Mouse (Mus musculus) embryonic facial prominence, embryonic 14.5 days (tissue): ENCODE measurements at regions not wholly inside any gene's neighbourhood (a gene's known extent, or its start where the extent isn't known, plus 50 kb on each side); places are given as distances from the start of the nearest gene placed in this dataset.

Experiments used
- ATAC-seq: fragments of 200-750 bp; cut with Nextera tagmentation; 2 replicates; pipeline ENCODE4 v1.8.0; 2017; ENCODE audit warnings: low read depth, moderate number of reproducible peaks, moderate TSS enrichment
- DNase-seq: peaks from one replicate; pipeline ENCODE4 v3.0.0-alpha.2; 2015; ENCODE audit warnings: low spot score
- H3K27ac ChIP-seq: fragments of 300-500 bp; sonication (generic); replicated peaks from 2 replicates; pipeline ENCODE4 v1.5.1; 2014; ENCODE audit warnings: low read depth, mild to moderate bottlenecking, low read length, moderate library complexity
- H3K27me3 ChIP-seq: fragments of 300-500 bp; sonication (generic); replicated peaks from 2 replicates; pipeline ENCODE4 v1.6.1; 2014; ENCODE audit warnings: low read length; ENCODE audit not compliant: control insufficient read depth, insufficient read depth
- H3K36me3 ChIP-seq: fragments of 300-500 bp; sonication (generic); 2 replicates; pipeline ENCODE4 v1.6.1; 2014; ENCODE audit warnings: low read length, mixed read lengths; ENCODE audit not compliant: control insufficient read depth, insufficient read depth
- H3K4me1 ChIP-seq: fragments of 300-500 bp; sonication (generic); 2 replicates; pipeline ENCODE4 v1.6.1; 2014; ENCODE audit warnings: antibody characterized with exemption, low read length; ENCODE audit not compliant: control insufficient read depth, insufficient read depth
- H3K4me2 ChIP-seq: fragments of 300-500 bp; sonication (generic); 2 replicates; pipeline ENCODE4 v1.6.1; 2014; ENCODE audit warnings: low read depth, mild to moderate bottlenecking, low read length, moderate library complexity, mixed read lengths
- H3K4me3 ChIP-seq: fragments of 300-500 bp; sonication (generic); 2 replicates; pipeline ENCODE4 v1.5.1; 2014; ENCODE audit warnings: low read depth, mild to moderate bottlenecking, low read length
- H3K9ac ChIP-seq: fragments of 300-500 bp; sonication (generic); 2 replicates; pipeline ENCODE4 v1.6.1; 2014; ENCODE audit warnings: low read depth, mild to moderate bottlenecking, low read length, moderate library complexity, mixed read lengths
- H3K9me3 ChIP-seq: fragments of 300-500 bp; sonication (generic); 2 replicates; pipeline ENCODE4 v1.6.1; 2016; ENCODE audit warnings: low read length; ENCODE audit not compliant: control insufficient read depth
- WGBS: fragments of 180-500 bp; shearing (Covaris S2); extraction: QIAGEN DNeasy Blood & Tissue Kit; methylation state at CpG from one replicate; pipeline ENCODE4 v1.1.7; 2014; 5-methylcytosine and 5-hydroxymethylcytosine counted together

DNA sequence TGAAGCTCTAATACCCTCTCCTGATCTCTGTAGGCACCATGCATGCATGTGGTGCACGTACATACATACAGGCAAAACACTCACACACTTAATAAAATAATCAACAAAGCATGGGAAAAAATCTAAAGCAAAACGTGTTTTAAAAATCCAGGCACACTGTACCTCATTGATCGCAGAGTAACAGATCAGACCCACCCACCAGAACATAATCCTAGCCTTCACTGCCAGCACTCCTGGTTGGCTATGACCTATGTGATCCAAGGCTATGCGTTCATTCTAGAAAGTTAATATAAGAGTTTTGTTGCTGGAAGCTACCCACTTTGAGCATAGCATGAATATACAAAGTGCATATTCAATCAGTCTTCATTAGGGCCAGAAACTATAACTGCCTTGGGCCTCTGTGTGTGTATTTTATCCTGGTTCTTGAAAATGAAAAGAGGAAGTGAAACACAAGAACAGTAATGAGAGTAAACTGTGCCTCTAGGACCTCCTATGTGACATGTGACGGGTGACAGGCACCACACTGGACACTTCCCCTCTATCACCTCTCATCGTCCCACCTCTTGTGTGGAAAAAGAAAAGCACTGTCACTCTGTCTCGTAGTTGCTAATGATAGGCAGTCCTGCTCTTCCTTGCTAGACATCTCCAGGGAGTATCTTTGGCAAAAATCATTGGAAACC lies 297.9 kb downstream of the Ipo11 start:
- H3K4me3 ChIP-seq, result no peak overlapping the region
- ATAC-seq (no peak), DNase-seq (no peak)
- 66% methylated on average over 7 of the region's 7 CpGs for WGBS
- no peak overlapping the region for H3K4me2 ChIP-seq
- H3K36me3 ChIP-seq, result no peaks in the 10 kb centered on the region
- H3K27ac ChIP-seq, result no peak overlapping the region
- H3K9ac ChIP-seq, result no peak overlapping the region
- H3K4me1 ChIP-seq, result no peaks in the 10 kb centered on the region
- H3K9me3 ChIP-seq, result no peaks in the 10 kb centered on the region
- no peaks in the 10 kb centered on the region for H3K27me3 ChIP-seq

GRCm38 (mm10) chr13:106591729-106592128 lies 345.0 kb downstream of the Ipo11 start:
- 56% methylated on average over 2 of the region's 2 CpGs for WGBS
- DNase-seq (no peak), ATAC-seq (no peak)
- Histone ChIP-seq H3K9ac (no peak overlapping the region), H3K9me3 (no peaks in the 10 kb centered on the region), H3K36me3 (no peaks in the 10 kb centered on the region), H3K27ac (no peak overlapping the region), H3K27me3 (no peaks in the 10 kb centered on the region), H3K4me1 (no peaks in the 10 kb centered on the region), H3K4me2 (no peak overlapping the region), H3K4me3 (no peak overlapping the region)

DNA sequence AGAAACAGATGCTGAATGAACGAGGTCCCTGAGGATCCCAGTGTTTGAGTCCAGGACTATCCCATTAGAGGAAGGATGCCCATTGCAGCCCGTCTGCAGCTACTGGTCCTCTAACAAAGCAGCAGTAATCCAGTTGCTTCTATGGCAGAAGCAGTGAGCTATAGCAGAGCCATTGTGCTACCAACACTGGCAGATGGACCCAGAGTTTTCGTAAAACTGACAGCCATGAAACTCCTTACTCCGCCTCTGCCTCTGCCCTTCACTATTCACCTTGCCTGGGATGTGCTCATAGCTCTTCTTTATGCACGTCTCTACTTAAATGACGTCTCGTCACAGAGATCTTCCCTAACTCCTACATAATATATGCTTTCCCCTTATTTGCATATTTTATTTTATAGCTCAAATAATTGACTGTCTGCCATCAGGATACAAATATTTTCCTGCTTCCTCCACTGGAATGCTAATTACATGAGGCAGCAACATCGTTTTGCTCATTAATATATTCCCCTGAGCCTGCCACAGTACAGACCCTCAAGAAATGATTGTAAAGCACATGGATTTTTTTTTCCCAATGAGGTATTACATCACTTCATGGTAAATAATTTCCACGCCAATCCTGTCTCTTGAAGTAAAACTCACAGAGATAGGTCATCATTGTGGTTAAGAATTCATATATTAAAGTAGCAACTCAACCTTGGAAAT lies 368.9 kb downstream of the Ipo11 start:
- no peaks in the 10 kb centered on the region for H3K27me3 ChIP-seq
- H3K9ac ChIP-seq, result no peak overlapping the region
- WGBS, result 71% methylated on average over 9 of the region's 9 CpGs
- H3K4me2 ChIP-seq, result no peak overlapping the region
- no peaks in the 10 kb centered on the region for H3K36me3 ChIP-seq
- ATAC-seq (no peak), DNase-seq (no peak)
- no peak overlapping the region for H3K27ac ChIP-seq
- H3K4me3 ChIP-seq, result no peak overlapping the region
- no peaks in the 10 kb centered on the region for H3K4me1 ChIP-seq
- H3K9me3 ChIP-seq, result no peaks in the 10 kb centered on the region

DNA sequence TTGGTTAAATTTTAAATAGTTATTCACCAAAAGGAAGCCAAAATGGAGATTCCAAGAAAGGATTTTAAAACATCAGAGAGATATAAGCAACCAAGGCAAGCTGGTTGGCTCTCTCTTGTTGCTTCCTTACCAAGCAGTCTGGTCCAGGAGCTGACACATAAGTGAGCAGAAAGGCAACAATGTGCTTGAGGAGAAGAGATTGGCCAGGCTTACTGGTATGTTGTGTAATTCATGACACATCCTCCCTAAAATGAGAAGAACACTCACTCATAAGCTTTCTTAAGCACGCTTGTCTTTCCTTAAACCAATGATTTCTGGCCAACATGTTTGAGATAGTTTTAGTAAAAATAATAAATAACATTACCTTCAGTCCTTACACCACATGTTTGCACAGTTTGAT lies 374.2 kb downstream of the Ipo11 start:
- H3K4me3 ChIP-seq, result no peak overlapping the region
- no peaks in the 10 kb centered on the region for H3K27me3 ChIP-seq
- DNase-seq, result no peak
- H3K4me2 ChIP-seq, result no peak overlapping the region
- no peaks in the 10 kb centered on the region for H3K9me3 ChIP-seq
- ATAC-seq, result no peak
- WGBS, result 82% methylated on average over 1 of the region's 1 CpGs
- H3K36me3 ChIP-seq, result no peaks in the 10 kb centered on the region
- H3K27ac ChIP-seq, result no peak overlapping the region
- no peaks in the 10 kb centered on the region for H3K4me1 ChIP-seq
- no peak overlapping the region for H3K9ac ChIP-seq

DNA sequence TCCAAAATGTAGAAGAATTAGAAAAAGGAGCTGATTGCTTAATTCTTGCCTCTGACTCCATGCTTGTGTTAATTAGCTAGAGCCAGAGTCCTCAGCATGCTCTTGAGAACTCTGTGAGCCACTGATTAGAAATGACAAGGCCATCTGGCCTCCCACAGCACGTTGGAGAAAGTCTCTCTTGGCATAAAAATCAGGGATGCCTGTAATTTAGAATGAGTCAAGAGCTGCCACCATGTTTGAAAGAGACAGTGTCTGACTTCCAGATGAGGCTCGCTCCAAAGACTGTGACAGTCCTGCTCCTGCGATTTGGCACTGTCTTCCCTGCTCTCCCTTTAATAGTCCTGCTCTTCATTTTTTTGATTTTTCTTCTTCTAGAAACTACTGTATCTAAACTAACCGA lies 374.6 kb downstream of the Ipo11 start:
- H3K9ac ChIP-seq, result no peak overlapping the region
- 64% methylated on average over 4 of the region's 4 CpGs for WGBS
- no peak for ATAC-seq
- H3K4me2 ChIP-seq, result no peak overlapping the region
- H3K36me3 ChIP-seq, result no peaks in the 10 kb centered on the region
- no peak overlapping the region for H3K27ac ChIP-seq
- H3K9me3 ChIP-seq, result no peaks in the 10 kb centered on the region
- no peaks in the 10 kb centered on the region for H3K4me1 ChIP-seq
- DNase-seq, result no peak
- no peak overlapping the region for H3K4me3 ChIP-seq
- no peaks in the 10 kb centered on the region for H3K27me3 ChIP-seq

- Histone ChIP-seq H3K4me2 (no peak overlapping the region), H3K9ac (no peak overlapping the region), H3K9me3 (no peaks in the 10 kb centered on the region), H3K4me3 (no peak overlapping the region), H3K4me1 (no peaks in the 10 kb centered on the region), H3K36me3 (no peaks in the 10 kb centered on the region), H3K27ac (no peak overlapping the region), H3K27me3 (no peaks in the 10 kb centered on the region)
- 80% methylated on average over 11 of the region's 11 CpGs for WGBS
- DNase-seq (no peak), ATAC-seq (no peak)
Observed at GRCm38 (mm10) chr13:106525406-106526206, 411.2 kb downstream of the Ipo11 start.

DNA sequence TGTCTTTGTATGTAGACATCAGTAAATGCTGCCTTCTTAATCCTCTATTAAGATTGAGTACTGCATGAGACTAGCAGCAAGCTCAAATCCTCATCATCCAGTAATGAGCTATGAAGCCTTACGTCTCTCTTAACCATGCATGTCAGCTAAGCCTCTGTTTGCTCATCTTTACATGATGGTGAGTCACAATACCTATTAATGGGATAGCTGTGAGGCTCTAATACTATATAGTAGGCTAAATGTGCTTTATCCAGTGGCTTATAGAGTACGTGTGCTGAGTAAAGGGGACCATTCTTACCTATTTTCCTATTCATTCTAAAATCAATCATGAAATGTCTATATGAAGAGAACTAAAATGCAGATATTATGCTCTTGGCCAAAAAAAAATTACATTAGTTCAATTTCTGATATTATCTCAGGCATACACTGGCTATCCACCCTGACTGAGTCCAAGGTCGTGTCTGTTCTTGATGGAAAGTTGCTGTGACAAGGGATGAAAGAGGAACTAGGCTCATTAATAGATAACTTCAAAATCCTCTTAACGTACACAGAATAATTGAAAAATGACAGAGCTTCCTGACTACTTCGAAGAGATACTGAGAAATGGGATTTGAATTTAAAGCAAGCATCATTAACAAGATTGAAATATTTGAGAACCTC lies 422.1 kb downstream of the Ipo11 start:
- Histone ChIP-seq H3K4me1 (no peaks in the 10 kb centered on the region), H3K27me3 (no peaks in the 10 kb centered on the region), H3K36me3 (no peaks in the 10 kb centered on the region), H3K4me2 (no peak overlapping the region), H3K9ac (no peak overlapping the region), H3K27ac (no peak overlapping the region), H3K4me3 (no peak overlapping the region), H3K9me3 (no peaks in the 10 kb centered on the region)
- ATAC-seq, result no peak
- no peak for DNase-seq
- 77% methylated on average over 5 of the region's 5 CpGs for WGBS

DNA sequence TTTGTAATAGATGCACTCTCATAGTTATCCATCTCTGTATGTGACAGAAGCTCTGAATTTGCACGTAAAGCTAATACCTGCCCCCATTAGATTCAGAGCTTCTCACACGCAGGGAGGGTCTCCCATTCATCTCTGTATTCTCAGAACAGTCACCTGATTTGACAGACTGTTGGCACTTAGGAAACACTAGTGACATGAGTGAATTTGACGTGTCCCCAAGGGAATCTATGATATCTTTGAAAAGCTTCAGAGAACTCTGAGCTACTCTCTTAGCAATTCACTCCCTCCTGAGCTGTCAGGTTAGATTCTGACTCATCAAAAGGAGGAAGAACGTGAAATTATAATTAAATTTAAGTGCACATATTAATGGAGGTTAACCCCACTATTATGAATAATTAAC lies 423.1 kb downstream of the Ipo11 start:
- Histone ChIP-seq H3K27me3 (no peaks in the 10 kb centered on the region), H3K9ac (no peak overlapping the region), H3K4me1 (no peaks in the 10 kb centered on the region), H3K36me3 (no peaks in the 10 kb centered on the region), H3K4me2 (no peak overlapping the region), H3K9me3 (no peaks in the 10 kb centered on the region), H3K27ac (no peak overlapping the region), H3K4me3 (no peak overlapping the region)
- ATAC-seq (no peak), DNase-seq (no peak)
- WGBS, result 66% methylated on average over 4 of the region's 4 CpGs
